Mouse (Mus musculus) cerebellum, adult 2 months (tissue): Measurements from ENCODE around the gene Fen1.

Experiments
- CTCF ChIP-seq: fragments of 200-500 bp; IDR thresholded peaks from 2 replicates; pipeline ENCODE4 v1.5.1; 2011; ENCODE audit warnings: low read depth, mild to moderate bottlenecking, control low read depth, low read length, moderate library complexity, borderline replicate concordance; ENCODE audit not compliant: insufficient read depth
- POLR2A ChIP-seq: fragments of 200-500 bp; IDR thresholded peaks from 2 replicates; pipeline ENCODE4 v1.6.1; 2011; ENCODE audit warnings: low read length, control low read depth, borderline replicate concordance; ENCODE audit not compliant: insufficient read depth

DNA sequence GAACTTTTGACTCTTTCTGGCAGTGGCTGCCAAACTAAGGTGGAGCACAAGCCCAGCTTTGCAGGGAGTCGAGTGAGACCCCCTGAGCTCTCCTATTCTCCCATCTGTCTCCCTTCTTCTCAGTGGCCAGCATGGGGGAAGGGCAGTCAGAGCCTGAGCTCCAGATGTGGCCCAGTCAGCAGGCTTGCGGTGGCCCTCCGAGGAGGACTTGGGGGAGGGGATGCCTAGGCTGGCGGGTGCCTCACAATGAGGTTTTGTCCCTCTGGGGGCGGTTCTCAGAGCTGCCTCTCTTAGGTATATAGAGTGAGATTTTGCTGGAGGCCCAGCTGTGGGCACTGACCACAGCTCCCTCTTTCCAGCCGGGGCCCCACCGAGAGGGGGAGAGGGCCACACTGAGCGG lies 38.9 kb upstream of the Fen1 start:
- TF ChIP-seq POLR2A (no peak), CTCF (no peak)
